Mouse (Mus musculus) ES-E14 (cell line): Measurements from ENCODE around the gene Tmem214.

Experiments
- CHD2 ChIP-seq: IDR thresholded peaks from 2 replicates; pipeline ENCODE4 v1.6.1; 2014; ENCODE audit warnings: mild to moderate bottlenecking, low read depth, low read length, inconsistent platforms
- MAFK ChIP-seq: IDR thresholded peaks from 2 replicates; pipeline ENCODE4 v1.6.1; 2014; ENCODE audit warnings: mild to moderate bottlenecking, low read depth, low read length, inconsistent platforms; ENCODE audit not compliant: insufficient read depth
- ZC3H11A ChIP-seq: IDR thresholded peaks from 2 replicates; pipeline ENCODE4 v1.6.1; 2012; ENCODE audit warnings: low read depth, mild to moderate bottlenecking, inconsistent platforms, low read length, borderline replicate concordance
- ZNF384 ChIP-seq: IDR thresholded peaks from 2 replicates; pipeline ENCODE4 v1.6.1; 2012; ENCODE audit warnings: low read depth, low read length, inconsistent platforms

DNA sequence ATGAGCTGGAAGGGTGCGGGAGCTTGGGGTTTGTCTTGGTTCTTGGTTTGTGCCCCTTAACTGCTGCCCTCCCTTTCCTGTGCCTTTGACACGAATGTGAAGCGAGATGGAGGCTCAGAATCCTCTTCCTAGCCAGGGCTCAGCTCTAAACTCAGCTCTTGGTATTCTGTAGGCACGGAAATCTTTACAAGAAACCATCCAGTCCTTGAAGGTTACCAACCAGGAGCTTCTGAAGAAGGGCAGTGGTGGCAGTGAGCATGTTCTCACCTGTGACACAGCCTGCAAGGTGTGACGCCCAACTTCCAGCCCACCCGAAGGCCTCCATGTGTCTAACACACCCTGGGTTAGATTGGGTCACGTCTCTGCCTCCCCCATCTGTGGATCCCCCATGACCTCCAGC is 6.6 kb downstream of the Tmem214 start:
- TF ChIP-seq ZC3H11A (no peak), MAFK (no peak), CHD2 (no peak), ZNF384 (no peak)
